Mouse (Mus musculus) A20 (cell line): Measurements from ENCODE around the gene Ttc39a.
A peak's percentile ranks its signal among the peaks of the same experiment; 100 is the strongest.

Source experiments
- DNase-seq: peaks from one replicate; pipeline ENCODE4 v3.0.0-alpha.2; 2011; ENCODE audit warnings: low read depth, low spot score

The Ttc39a gene

GRCm38 (mm10) chr4:109420138-109420795 lies 13.8 kb downstream of the Ttc39a start:
- peak; percentile 61 for DNase-seq

GRCm38 (mm10) chr4:109421608-109422007 lies 15.2 kb downstream of the Ttc39a start:
- no peak for DNase-seq

- DNase-seq, result no peak
Observed at GRCm38 (mm10) chr4:109422436-109422835, 16.0 kb downstream of the Ttc39a start.

- no peak for DNase-seq
Observed at GRCm38 (mm10) chr4:109423438-109423837, 17.0 kb downstream of the Ttc39a start.

- DNase-seq, result no peak
Observed at GRCm38 (mm10) chr4:109427058-109427457, 20.6 kb downstream of the Ttc39a start.

GRCm38 (mm10) chr4:109430250-109430649 lies 23.8 kb downstream of the Ttc39a start:
- peak; percentile 91 for DNase-seq

- DNase-seq, result peak; percentile 92
Observed at GRCm38 (mm10) chr4:109430854-109431253, 24.4 kb downstream of the Ttc39a start.

- DNase-seq, result no peak
Observed at GRCm38 (mm10) chr4:109432668-109433375, 26.4 kb downstream of the Ttc39a start.

GRCm38 (mm10) chr4:109433641-109434040 lies 27.2 kb downstream of the Ttc39a start:
- DNase-seq, result no peak

GRCm38 (mm10) chr4:109434256-109434655 lies 27.8 kb downstream of the Ttc39a start:
- no peak for DNase-seq

- DNase-seq, result peak; percentile 76
Observed at GRCm38 (mm10) chr4:109437913-109438878, 31.8 kb downstream of the Ttc39a start.

GRCm38 (mm10) chr4:109439101-109439500 lies 32.7 kb downstream of the Ttc39a start:
- DNase-seq, result no peak

- no peak for DNase-seq
Observed at GRCm38 (mm10) chr4:109439825-109440248, 33.4 kb downstream of the Ttc39a start.

GRCm38 (mm10) chr4:109440381-109440780 lies 34.0 kb downstream of the Ttc39a start:
- DNase-seq, result no peak

- DNase-seq, result no peak
Observed at GRCm38 (mm10) chr4:109441000-109441399, 34.6 kb downstream of the Ttc39a start.

GRCm38 (mm10) chr4:109442126-109442525 lies 35.7 kb downstream of the Ttc39a start:
- no peak for DNase-seq

GRCm38 (mm10) chr4:109442649-109443048 lies 36.2 kb downstream of the Ttc39a start:
- DNase-seq, result no peak

- DNase-seq, result no peak
Observed at GRCm38 (mm10) chr4:109444471-109444870, 38.0 kb downstream of the Ttc39a start.

GRCm38 (mm10) chr4:109444951-109445350 lies 38.5 kb downstream of the Ttc39a start:
- DNase-seq, result no peak

GRCm38 (mm10) chr4:109445397-109445796 lies 39.0 kb downstream of the Ttc39a start:
- no peak for DNase-seq

GRCm38 (mm10) chr4:109445956-109446355 lies 39.5 kb downstream of the Ttc39a start:
- no peak for DNase-seq

- no peak for DNase-seq
Observed at GRCm38 (mm10) chr4:109448531-109448930, 42.1 kb downstream of the Ttc39a start.
